Mouse (Mus musculus): Measurements from ENCODE around the gene Tmco4. TPM values are rescaled to one million over a fixed set of nuclear protein-coding genes. Genes with fewer than 3 reads are reported as not detected.

Tmco4 gene
- polyA plus RNA-seq, 1 experiment = 0.08 TPM

- TF ChIP-seq GATA1 (IDR thresholded peaks at IDR 0.05; ENCODE audit: low read length) (no peak), TAL1 (IDR thresholded peaks at IDR 0.05; ENCODE audit: low read length) (no peak)
- H3K9me3 ChIP-seq (ENCODE audit: control insufficient read depth, low read length) = 0 out of 2 replicates have a peak, but pooled peaks cover 2% of the 10 kb centered on the region
- no peaks in the 10 kb centered on the region for H3K36me3 ChIP-seq (ENCODE audit: control insufficient read depth)
- H3K4me3 ChIP-seq (replicated peaks) = no peak overlapping the region
- H3K4me1 ChIP-seq (ENCODE audit: control insufficient read depth) = peaks cover 6% of the 10 kb centered on the region
- H3K27me3 ChIP-seq (ENCODE audit: control insufficient read depth) = no peaks in the 10 kb centered on the region
These were observed 46.7 kb downstream of the Tmco4 start for GRCm38 (mm10) chr4:139019413-139019812.

GRCm38 (mm10) chr4:139020385-139020784 lies 47.7 kb downstream of the Tmco4 start:
- H3K27me3 ChIP-seq (ENCODE audit: control insufficient read depth) = no peaks in the 10 kb centered on the region
- H3K36me3 ChIP-seq (ENCODE audit: control insufficient read depth) = no peaks in the 10 kb centered on the region
- H3K4me3 ChIP-seq (replicated peaks) = no peak overlapping the region
- TF ChIP-seq TAL1 (IDR thresholded peaks at IDR 0.05; ENCODE audit: low read length) (no peak), GATA1 (IDR thresholded peaks at IDR 0.05; ENCODE audit: low read length) (no peak)
- H3K9me3 ChIP-seq (ENCODE audit: control insufficient read depth, low read length) = no peaks in the 10 kb centered on the region
- peaks cover 6% of the 10 kb centered on the region for H3K4me1 ChIP-seq (ENCODE audit: control insufficient read depth)

- TF ChIP-seq GATA1 (IDR thresholded peaks at IDR 0.05; ENCODE audit: low read length) = no peak
- no peak for TF ChIP-seq TAL1 (IDR thresholded peaks at IDR 0.05; ENCODE audit: low read length)
- no peaks in the 10 kb centered on the region for H3K9me3 ChIP-seq (ENCODE audit: control insufficient read depth, low read length)
- no peak overlapping the region for H3K4me3 ChIP-seq (replicated peaks)
- peaks cover 5% of the 10 kb centered on the region for H3K4me1 ChIP-seq (ENCODE audit: control insufficient read depth)
- no peaks in the 10 kb centered on the region for H3K27me3 ChIP-seq (ENCODE audit: control insufficient read depth)
- H3K36me3 ChIP-seq (ENCODE audit: control insufficient read depth) = no peaks in the 10 kb centered on the region
These were observed 51.7 kb downstream of the Tmco4 start for GRCm38 (mm10) chr4:139024379-139024778.

- H3K9me3 ChIP-seq (ENCODE audit: control insufficient read depth, low read length) = no peaks in the 10 kb centered on the region
- H3K4me3 ChIP-seq (replicated peaks) = no peak overlapping the region
- no peaks in the 10 kb centered on the region for H3K36me3 ChIP-seq (ENCODE audit: control insufficient read depth)
- no peaks in the 10 kb centered on the region for H3K4me1 ChIP-seq (ENCODE audit: control insufficient read depth)
- H3K27me3 ChIP-seq (ENCODE audit: control insufficient read depth) = no peaks in the 10 kb centered on the region
- no peak for TF ChIP-seq GATA1 (IDR thresholded peaks at IDR 0.05; ENCODE audit: low read length)
- TF ChIP-seq TAL1 (IDR thresholded peaks at IDR 0.05; ENCODE audit: low read length) = no peak
These were observed 58.0 kb downstream of the Tmco4 start for GRCm38 (mm10) chr4:139030675-139031074.

GRCm38 (mm10) chr4:139032521-139032920 lies 59.8 kb downstream of the Tmco4 start:
- Histone ChIP-seq H3K9me3 (ENCODE audit: control insufficient read depth, low read length) (peaks cover 7% of the 10 kb centered on the region), H3K4me1 (ENCODE audit: control insufficient read depth) (no peaks in the 10 kb centered on the region), H3K4me3 (replicated peaks) (no peak overlapping the region), H3K36me3 (ENCODE audit: control insufficient read depth) (no peaks in the 10 kb centered on the region), H3K27me3 (ENCODE audit: control insufficient read depth) (no peaks in the 10 kb centered on the region)
- TF ChIP-seq GATA1 (IDR thresholded peaks at IDR 0.05; ENCODE audit: low read length) (no peak), TAL1 (IDR thresholded peaks at IDR 0.05; ENCODE audit: low read length) (no peak)

GRCm38 (mm10) chr4:139033263-139034009 lies 60.7 kb downstream of the Tmco4 start:
- Histone ChIP-seq H3K4me3 (replicated peaks) (no peak overlapping the region), H3K4me1 (ENCODE audit: control insufficient read depth) (no peaks in the 10 kb centered on the region), H3K36me3 (ENCODE audit: control insufficient read depth) (no peaks in the 10 kb centered on the region), H3K9me3 (ENCODE audit: control insufficient read depth, low read length) (peaks cover 7% of the 10 kb centered on the region), H3K27me3 (ENCODE audit: control insufficient read depth) (no peaks in the 10 kb centered on the region)
- TF ChIP-seq TAL1 (IDR thresholded peaks at IDR 0.05; ENCODE audit: low read length) (no peak), GATA1 (IDR thresholded peaks at IDR 0.05; ENCODE audit: low read length) (no peak)

GRCm38 (mm10) chr4:139034010-139034367 lies 61.3 kb downstream of the Tmco4 start:
- Histone ChIP-seq H3K9me3 (ENCODE audit: control insufficient read depth, low read length) (peaks cover 7% of the 10 kb centered on the region), H3K27me3 (ENCODE audit: control insufficient read depth) (no peaks in the 10 kb centered on the region), H3K4me1 (ENCODE audit: control insufficient read depth) (no peaks in the 10 kb centered on the region), H3K4me3 (replicated peaks) (no peak overlapping the region), H3K36me3 (ENCODE audit: control insufficient read depth) (no peaks in the 10 kb centered on the region)
- no peak for TF ChIP-seq GATA1 (IDR thresholded peaks at IDR 0.05; ENCODE audit: low read length)
- TF ChIP-seq TAL1 (IDR thresholded peaks at IDR 0.05; ENCODE audit: low read length) = no peak

- Histone ChIP-seq H3K27me3 (ENCODE audit: control insufficient read depth) (no peaks in the 10 kb centered on the region), H3K4me3 (replicated peaks) (no peak overlapping the region), H3K4me1 (ENCODE audit: control insufficient read depth) (no peaks in the 10 kb centered on the region), H3K36me3 (ENCODE audit: control insufficient read depth) (no peaks in the 10 kb centered on the region), H3K9me3 (ENCODE audit: control insufficient read depth, low read length) (peaks cover 7% of the 10 kb centered on the region)
- TF ChIP-seq TAL1 (IDR thresholded peaks at IDR 0.05; ENCODE audit: low read length) (no peak), GATA1 (IDR thresholded peaks at IDR 0.05; ENCODE audit: low read length) (no peak)
These were observed 61.9 kb downstream of the Tmco4 start for GRCm38 (mm10) chr4:139034540-139034939.

- no peak for TF ChIP-seq GATA1 (IDR thresholded peaks at IDR 0.05; ENCODE audit: low read length)
- TF ChIP-seq TAL1 (IDR thresholded peaks at IDR 0.05; ENCODE audit: low read length) = no peak
- Histone ChIP-seq H3K4me1 (ENCODE audit: control insufficient read depth) (no peaks in the 10 kb centered on the region), H3K36me3 (ENCODE audit: control insufficient read depth) (no peaks in the 10 kb centered on the region)
These were observed 62.3 kb downstream of the Tmco4 start for GRCm38 (mm10) chr4:139034942-139035341.

More at GRCm38 (mm10) chr4:139034942-139035341, 62.3 kb downstream of the Tmco4 start:
- no peak overlapping the region for H3K4me3 ChIP-seq (replicated peaks)
- no peaks in the 10 kb centered on the region; the same call in 1 of the 2 replicates for H3K27me3 ChIP-seq (ENCODE audit: control insufficient read depth)
- peaks cover 7% of the 10 kb centered on the region for H3K9me3 ChIP-seq (ENCODE audit: control insufficient read depth, low read length)

All from erythroblast, embryonic 14.5 days (primary cell).